Mouse (Mus musculus): ENCODE results near the gene Cwc22. TPM values are rescaled to one million over a fixed set of nuclear protein-coding genes. Genes with fewer than 3 reads are reported as not detected.
A peak's percentile ranks its signal among the peaks of the same experiment; 100 is the strongest.

The Cwc22 gene
- 10 to 100 TPM; 26.0 to 26.2 TPM for total RNA-seq (2021)
- long read RNA-seq, partial matches to known transcripts, result 2 of 13 reads
- long read RNA-seq, other reads (novel, unspliced or antisense), result 8 of 13 reads

DNA sequence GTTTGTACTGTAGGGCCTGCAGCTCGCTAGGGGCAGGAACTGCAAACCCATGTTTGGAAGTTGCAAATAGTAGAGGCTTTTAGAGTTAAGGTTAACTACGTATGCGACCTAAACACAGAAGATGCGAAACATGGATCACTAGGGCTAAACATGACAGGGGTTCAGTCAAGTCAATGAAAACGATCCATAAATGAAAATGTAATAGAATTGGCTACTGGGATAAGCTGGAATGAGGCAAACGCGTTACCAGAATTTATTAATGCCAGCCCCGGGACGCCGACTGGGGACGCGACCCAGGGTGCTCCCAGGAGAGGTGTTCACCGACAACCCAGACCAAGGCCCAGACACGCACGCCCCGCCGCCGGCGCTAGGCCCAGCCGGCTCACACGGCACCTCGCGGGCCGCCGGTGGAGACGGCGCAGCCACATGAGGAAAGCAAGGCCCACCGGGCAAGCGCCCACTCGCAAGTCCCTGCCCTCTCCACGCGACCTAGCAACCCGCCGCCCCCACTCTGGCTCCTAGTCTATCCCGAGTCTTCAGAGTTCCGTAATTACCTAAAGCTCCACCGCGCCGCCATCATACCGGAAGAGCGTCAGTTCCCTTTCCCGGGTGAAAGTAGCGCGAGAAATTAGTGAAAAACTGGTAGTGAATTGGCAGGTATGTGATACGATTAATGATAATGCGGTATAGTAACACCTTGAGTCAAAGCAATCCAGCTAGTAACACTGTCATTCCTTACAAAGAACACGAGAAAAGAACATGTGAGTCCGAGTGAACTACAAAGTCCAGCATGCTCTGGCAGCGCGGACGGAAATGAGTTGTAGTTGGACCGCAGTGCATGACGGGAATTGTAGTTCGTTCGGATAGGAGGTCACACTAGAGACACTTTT lies at the start of gene Cwc22:
Cwc22 (minus strand) TSS at position 780 of the 890 bp plus-strand sequence.
- DNase-seq (ENCODE audit: low spot score in 2 of 2), result peak; percentile 82 to 96

DNA sequence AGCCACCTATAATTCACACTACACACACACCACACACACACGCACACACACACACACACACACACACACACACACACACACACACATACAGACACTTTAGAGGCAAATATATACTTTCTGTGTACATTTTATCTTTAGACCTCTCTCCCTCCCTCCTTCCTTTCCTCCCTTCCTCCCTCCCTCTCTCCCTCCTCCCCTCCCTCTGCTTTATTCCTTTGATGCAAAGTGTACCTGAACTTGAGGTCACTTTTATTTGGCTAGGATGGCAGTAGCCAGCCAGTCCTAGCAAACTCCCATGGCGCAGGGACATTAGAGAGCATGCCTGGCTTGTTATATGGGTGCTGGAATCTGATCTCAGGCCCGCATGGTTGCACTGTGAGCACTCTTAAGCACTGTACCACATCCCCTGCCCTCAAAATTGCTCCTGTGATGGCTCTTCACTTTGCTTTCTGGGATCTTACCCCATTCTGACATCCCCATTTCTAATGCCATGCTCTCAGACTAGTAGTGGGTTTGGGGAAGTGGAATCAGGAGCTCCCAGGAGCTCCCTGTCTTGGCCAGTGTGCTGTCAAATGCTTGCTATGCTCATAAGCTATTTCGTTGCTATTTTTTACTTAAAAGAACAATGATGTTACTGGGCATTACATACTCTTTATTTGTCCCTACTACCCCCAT lies 47.7 kb upstream of the Cwc22 start:
- no peak for DNase-seq (ENCODE audit: low spot score in 2 of 2)

DNA sequence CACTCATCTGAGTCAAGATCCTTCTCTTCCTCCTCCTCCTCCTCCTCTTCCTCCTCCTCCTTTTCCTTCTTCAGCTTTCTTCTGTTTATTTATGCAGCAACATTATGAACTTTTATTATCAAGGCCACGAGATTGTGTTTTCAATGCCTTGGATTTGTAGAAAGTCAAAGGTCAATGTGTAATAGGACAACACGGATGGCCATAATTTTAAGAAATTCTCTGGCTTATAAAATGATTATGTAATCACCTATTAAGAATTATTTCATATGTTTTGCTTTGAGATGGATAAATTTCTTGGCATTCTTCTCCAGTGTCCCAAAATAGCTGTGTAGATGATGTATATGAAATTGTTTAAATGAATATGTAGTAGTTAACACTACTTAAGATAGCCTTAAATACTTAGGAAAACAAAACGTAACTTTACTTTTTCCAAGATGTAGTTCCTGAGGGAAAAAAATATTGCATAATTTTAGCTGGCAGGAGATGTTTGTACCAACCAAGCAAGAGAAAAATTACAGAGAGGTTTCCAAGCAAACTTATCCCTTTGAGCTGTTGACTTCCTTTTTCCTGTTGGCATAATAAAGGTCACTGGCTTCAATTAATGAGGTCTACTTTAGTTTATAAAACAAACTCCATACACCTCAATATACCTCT lies 46.9 kb upstream of the Cwc22 start:
- DNase-seq (ENCODE audit: low spot score in 2 of 2), result no peak

DNA sequence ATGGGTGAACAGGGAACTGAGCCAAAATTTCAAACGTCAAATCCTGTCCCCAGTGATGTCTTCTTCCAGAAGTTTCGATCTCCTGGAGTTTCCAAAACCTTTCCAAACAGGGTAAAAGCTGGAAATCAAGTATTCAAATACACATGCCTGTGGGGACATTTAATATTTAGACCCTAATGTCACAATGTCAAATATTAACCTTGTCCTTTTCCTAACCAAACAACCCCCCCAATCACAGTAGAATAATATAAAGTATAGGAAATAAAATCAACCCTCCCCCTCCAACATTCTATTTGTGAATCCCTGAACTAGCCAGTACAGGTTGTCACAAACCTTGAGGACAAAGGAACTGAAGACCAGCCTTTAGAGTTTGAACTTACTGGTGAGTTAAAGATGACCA lies 44.6 kb upstream of the Cwc22 start:
- DNase-seq (ENCODE audit: low spot score in 2 of 2), result no peak

DNA sequence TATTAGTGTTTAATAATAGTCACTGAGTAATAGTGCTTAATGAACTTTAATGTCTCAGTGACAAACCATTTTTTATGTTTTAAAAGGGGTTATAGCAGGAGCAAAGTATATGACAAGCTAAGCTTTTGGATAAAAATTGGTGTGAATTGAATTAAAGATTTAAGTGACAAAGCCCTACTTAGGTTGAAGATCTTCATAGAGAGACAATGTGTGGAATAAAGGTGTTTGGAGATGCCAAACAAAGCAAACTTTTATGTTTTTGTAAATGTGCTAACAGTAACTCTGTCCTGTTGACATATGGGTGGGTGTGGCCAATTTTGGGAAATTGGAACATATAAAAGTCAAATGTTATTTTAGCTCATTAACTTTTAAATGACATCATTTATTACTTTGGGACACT lies 43.9 kb upstream of the Cwc22 start:
- no peak for DNase-seq (ENCODE audit: low spot score in 2 of 2)

DNA sequence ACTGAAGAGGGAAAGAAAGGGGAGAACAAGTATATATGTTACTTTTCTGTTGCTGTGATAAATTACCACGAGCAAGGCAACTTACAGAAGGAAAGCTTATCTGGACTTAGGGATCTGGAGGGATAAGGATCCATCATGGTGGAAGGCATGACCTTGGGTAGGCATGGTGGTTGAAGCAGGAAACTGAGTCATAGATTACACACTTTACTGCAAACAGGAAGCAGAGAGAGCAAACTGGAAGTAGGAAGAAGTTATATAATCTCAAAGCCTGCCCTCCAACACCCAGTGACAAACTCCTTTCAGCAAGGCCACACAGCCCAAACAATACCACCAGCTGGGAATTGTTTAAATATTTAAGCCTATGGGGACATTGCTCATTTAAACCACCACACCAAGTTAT lies 43.2 kb upstream of the Cwc22 start:
- no peak for DNase-seq (ENCODE audit: low spot score in 2 of 2)

DNA sequence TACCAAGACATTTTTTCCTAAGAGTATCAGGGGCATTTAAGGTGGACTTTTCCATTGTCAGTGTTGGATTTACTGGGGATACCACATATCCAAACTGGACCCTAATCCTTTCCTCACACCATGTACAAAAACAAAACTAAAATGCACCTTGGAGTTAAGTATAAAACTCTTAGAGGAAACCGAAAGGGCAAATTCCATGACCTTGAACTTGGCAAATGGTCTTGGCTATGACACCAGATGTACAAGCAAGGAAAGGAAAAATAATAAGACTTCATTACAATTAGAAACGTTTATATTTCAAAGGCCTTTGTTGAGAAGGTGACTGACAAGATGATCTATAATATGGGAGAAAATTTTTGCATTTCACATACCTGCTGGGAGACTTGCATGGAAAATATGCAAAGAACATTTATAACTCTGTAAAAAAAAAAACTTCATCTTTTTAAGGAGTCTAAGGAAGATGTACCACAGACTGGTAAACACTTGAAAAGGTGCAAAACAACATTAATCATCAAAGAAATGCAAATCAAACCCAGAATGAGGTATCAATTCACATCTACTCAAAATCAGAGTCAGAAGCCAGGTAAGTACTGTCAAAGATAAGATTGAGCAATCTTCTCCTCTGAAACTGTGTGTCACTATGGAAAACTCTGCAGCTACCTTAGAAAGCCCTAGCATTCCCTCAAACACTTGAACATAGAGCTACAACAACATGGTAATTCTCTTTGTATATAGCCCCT lies 40.0 kb upstream of the Cwc22 start:
- no peak for DNase-seq (ENCODE audit: low spot score in 2 of 2)

DNA sequence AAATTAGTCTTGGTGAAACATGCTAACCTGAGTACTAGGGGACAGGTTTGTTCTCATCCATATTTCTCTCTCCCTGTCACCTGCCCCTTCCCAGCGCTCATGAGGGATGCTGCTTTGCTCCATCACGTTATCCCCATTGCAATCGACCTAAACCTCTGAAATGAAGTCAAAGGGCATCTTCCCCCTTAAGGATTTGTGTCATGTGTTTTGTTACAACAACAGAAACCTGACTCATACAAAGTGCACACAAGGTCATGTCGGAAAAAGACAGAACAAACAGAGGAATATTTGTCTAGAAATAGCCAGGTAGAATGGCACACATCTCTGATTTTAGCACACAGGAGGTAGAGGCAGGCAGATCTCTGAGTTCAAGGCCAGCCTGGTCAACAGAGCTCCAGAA lies 38.0 kb upstream of the Cwc22 start:
- no peak for DNase-seq (ENCODE audit: low spot score in 2 of 2)

DNA sequence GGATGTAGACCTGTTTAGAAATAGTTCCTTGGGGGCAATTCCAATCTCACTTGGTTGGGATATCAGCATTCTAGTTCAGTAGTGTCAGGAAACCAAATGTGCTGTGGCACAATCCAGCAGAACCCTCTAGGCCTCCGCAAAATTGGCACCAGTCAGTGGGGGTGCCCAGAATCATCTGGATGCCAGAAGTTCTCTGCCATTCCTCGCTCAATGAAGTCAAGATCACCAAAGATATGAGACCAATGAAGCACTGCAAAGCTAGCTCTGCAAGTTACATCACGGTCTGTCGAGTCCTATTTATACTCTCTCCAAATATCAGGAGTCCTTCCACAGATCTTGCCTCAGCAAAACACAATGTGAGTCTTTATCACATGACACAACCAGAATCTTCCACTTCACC lies 35.7 kb upstream of the Cwc22 start:
- DNase-seq (ENCODE audit: low spot score in 2 of 2), result no peak

DNA sequence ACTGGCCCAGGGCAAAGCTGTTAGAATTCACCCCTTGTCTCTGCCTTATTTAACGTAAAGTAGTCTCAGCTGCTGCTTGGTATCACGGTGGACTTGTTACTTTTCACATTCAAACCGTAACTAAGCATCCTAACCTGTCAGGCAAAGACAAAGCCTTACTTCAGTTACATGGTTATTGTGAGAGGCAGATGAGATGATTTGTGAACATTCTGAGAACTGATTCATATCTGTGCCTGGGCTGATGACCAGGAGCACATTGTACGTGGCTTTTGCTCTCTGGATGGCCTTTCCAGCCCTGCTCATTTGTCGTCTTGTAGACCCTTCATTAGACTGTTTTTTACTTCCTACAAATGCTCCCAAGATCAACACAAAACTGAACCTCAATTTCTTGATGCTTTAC lies 34.5 kb upstream of the Cwc22 start:
- DNase-seq (ENCODE audit: low spot score in 2 of 2), result no peak

DNA sequence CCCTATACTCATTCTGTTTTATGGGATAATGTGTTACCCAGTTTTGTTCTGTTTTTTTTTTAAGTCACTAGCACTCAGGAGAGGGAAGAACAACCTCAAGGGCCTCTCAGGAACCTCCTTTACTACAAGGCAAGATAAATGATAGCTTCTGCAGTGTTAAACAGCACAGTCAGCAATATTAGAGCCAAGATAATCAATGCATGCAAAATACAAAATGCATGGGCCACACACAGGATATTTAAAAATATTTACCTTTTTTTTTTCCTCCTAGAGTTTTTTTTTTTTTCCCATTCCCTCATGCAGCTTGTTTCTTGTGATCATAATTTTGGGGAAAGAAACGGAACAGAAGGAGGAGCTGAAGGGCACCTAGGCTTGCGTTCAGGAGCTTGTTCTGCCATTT lies 33.3 kb upstream of the Cwc22 start:
- DNase-seq (ENCODE audit: low spot score in 2 of 2), result no peak

DNA sequence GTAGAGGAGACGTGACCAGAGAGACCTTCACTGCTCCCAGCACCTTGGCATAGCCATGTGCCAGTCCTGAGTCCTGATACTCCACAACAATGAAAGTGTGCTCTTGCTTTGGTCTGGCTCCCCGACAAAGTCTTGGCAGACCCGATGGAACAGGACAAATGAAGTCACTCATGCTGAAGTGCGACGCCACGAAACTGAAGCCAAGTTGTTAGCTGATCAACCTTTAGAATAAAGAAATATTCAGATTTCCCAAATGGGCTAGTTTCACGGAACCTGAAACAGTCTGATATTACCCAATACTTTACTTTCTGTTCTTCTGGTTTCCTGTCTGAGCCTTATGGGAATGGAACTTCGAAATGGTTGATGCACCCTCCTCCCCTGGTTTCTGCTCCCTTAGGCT lies 32.9 kb upstream of the Cwc22 start:
- no peak for DNase-seq (ENCODE audit: low spot score in 2 of 2)

DNA sequence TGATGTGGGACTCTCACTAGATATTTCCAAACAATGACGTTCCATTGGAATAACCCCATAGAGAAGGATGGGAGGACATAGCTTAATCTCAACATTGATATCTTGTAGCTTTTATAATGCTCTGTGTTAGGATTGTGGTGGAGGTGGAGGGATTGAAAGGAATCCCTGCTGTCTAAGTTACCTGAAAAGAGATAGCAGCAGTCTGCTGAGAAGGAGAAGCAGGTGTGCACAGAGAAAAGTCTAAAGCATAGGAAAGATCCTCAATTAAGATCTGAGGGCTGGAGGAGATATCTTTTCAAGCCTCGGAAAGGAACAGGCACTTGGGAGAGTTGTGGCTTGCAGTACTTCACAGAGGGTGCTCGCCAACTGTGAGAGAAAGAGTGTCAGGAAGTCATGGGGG lies 32.1 kb upstream of the Cwc22 start:
- DNase-seq (ENCODE audit: low spot score in 2 of 2), result no peak

DNA sequence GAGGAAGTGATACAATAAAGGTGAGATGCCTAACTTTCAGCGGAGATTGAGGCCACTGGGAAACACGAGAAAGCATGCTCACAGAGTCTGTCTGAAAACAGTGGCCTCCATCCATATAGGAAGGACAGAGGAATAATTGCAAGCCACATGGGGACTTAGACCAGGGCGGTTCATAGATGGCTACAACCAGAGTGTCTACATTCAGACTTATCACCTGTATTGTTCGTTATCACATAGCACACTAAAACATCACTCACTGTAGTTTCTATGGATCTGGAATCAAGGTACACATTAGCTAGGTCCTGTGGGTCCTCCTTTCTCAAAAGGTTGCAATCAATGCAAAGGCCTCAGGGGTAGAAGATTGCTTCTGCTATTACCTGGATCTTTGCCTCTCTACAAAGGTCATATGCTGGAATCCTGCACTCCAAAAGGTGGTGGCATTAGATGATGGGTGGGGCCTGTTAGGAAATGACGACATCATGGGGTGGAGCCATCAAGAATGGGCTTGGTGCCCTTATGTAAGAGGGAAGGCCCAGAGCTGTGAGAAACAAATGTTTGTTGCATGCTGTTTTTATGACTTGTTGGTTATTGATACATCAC lies 30.2 kb upstream of the Cwc22 start:
- no peak for DNase-seq (ENCODE audit: low spot score in 2 of 2)

DNA sequence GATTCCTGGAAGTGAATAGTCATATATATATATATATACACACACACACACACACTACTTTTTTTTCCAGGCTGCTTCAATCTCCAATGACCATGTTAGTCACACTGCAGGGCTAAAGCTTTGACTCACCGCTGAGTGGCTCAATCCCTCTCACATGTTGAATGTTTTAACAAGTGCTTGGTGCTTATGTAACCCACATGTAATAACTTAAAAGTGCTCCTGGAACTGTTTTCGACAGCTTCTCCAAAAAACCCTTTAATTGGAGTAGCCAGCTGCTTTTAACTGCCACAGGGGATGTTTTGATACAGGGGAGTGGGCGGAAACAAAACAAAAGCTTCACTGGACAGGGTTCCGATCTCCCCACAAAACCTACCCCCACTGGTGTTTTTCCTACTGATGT lies 29.4 kb upstream of the Cwc22 start:
- peak; percentile 17 to 23 for DNase-seq (ENCODE audit: low spot score in 2 of 2)

DNA sequence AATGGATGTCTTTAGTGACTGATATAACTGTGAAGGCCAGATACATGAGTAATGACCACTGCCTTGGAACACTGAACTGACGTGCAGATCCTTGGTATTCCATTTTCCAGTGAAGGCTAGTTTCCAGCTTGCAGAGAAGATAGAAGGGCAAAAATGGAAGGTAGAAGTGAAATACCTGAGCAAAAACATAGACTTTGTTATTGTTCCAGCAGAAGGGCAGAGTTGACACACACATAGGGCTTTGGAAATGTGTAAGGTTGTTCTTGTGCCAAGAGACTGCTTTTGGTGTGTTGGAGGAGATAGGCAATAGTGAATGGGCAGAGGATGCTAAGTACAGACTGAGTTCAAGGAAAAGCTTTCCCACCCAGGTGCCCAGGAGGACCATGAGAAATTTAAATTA lies 28.8 kb upstream of the Cwc22 start:
- DNase-seq (ENCODE audit: low spot score in 2 of 2), result no peak

DNA sequence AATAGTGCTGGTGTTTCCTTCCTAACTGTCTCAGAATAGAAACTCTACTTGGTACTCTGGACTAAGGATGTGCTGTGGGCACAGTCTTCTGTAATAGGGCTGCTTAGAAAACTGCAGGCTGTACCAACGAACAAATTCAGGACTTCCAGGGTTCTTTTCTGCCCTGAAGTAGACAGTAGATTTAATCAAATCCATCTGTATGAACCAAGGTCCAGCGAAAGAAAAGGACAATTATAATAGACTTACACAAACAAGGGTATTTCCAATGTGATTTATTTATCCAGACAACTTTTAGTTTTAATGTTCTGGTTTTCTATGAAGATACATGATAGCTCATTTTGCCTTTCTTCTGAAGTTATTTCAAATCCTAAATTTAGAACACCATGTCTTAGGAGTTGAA lies 28.2 kb upstream of the Cwc22 start:
- DNase-seq (ENCODE audit: low spot score in 2 of 2), result no peak

DNA sequence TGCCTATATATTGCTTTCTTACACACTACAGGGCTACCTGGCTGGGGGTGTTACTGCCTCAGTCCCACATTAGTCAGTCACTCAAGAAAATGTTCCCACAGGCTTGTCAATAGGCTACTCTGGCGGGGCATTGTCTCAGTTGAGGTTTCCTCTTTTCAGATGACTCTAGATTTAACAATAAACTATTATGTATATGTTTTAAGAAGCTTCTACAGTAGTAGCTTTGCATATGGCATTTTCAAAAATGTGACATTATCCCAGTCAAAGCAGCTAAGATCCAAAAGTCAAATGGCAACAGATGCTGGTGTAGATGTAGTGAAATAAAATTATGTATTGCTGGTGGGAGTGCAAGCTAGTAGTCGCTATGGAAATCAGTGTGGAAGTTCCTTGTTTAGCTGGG lies 27.1 kb upstream of the Cwc22 start:
- no peak for DNase-seq (ENCODE audit: low spot score in 2 of 2)

DNA sequence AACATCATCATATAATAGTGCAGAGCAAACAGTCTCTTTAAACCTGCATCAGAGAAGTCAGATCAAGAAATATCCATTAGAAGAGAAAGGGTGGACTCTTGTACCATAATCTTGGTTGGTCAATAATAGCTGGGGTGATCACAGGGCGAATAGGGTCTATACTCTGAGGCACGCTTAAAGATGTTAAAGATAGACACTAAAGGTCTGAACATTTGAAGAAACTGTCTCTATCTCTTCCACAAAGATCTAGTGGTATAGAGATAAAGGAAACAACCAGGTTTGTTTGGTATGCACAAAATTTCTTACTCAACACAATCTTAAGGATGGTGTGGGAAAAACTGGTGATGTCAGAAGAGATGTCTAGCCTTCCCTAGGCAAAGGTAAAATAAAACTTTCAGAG lies 26.4 kb upstream of the Cwc22 start:
- DNase-seq (ENCODE audit: low spot score in 2 of 2), result no peak

DNA sequence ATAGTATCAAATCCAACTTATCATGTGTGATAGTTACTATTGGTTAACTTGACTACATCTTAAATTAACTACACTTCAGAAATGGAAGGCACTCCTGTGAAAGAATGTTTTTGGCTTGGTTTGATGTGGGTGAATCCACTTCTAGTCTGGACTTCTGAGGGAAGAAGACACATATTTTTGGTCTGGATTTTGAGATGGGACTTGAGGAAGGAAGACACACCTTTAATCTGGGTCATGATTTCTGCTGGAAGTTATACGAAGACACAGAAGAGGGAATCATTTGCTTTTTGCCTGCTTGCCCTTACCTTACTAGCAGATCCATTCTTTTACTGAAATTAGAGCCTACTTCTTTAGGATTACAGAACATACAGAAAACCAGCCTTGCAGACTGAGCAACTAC lies 25.7 kb upstream of the Cwc22 start:
- no peak for DNase-seq (ENCODE audit: low spot score in 2 of 2)

DNA sequence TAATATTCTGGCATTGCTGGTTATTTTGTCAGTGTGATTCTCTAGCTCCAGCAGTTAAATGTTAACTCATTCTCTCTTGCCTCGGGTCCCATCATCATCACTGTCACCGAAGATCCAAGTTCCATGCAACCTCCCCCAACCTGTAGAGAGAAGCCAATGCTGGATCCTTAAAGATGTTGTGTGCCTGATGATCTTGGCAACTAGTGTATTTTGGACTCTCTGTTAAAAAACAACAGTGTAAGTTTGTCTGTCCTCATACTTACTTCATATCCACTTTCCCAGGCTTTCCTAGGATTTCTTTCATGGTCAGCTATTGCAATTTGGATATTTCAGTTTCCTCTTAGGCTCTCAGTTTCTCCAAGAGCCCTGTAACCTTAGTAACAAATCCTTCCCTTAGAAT lies 25.2 kb upstream of the Cwc22 start:
- no peak for DNase-seq (ENCODE audit: low spot score in 2 of 2)

Data from layer of hippocampus, adult 18-20 months (tissue).